Mouse (Mus musculus): Measurements from ENCODE around the gene Id3.

DNA sequence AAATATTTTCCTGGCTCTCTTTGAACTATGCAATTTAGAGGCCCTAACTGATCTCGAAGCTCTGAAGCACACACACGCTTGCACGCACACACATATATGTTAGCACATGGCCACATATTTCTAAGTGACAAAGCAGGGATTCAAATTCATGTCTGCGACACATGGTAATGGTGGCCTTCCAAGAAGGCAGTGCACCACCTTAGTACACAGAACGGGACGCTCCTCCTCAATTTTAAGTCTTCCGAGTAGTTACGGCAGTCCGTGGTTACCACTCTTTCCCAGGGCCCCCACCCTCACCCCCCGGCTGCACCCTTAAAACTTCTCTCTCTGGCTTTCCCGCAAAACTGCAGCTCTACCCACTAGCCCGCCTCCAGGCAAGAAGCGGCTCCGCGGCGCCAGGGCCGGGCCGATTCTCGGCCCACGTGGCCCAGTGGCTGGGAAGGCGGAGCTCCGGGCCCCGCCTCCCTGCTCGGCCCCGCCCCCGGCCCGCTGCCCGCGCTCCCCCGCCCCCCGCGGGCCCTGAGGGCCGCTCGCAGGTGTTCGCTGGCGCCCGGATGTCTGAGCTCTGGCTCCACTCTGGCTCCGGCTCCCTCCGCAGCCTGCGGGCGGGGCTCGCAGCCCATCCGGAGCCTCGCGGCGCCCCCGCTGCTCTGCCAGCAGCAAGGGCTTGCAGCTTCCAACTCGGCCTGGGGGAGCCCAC lies 4.3 kb downstream of the Id3 start:
- TF ChIP-seq CTCF (IDR thresholded peaks at IDR 0.05; ENCODE audit: borderline replicate concordance, control insufficient read depth, extremely low read depth, insufficient read depth, low read length, poor library complexity) (no peak), POLR2A (IDR thresholded peaks at IDR 0.05; ENCODE audit: control insufficient read depth, extremely low read depth, insufficient read depth, low read length, poor library complexity) (peak; percentile 63; the same call in 1 of the 2 replicates)
